Comparison of ENCODE assay signal across 8 mouse cellular contexts in genomic region chr15:12321788-12322621, GRCm38 (mm10). TPM values are rescaled to one million over a fixed set of nuclear protein-coding genes. Genes with fewer than 3 reads are reported as not detected.
A peak's percentile ranks its signal among the peaks of the same experiment; 100 is the strongest.
DNase-seq lines count a peak whose midpoint lies in the region; ATAC-seq and TF ChIP-seq lines count a peak whose summit lies in the region.

Gene 1810049J17Rik, minus strand, starts transcription at chr15:12321899.

- WGBS in intestine, embryonic 16.5 days: under 1% methylated on average over 70 of the region's 70 CpGs
- whole genome bisulfite sequencing in liver, embryonic 13.5 days (ENCODE audit: insufficient replicate concordance): under 1% methylated on average over 70 of the region's 70 CpGs

- TF ChIP-seq CTCF in cortical plate, adult 2 months (IDR thresholded peaks at IDR 0.05; ENCODE audit: extremely low read depth, insufficient read depth, low read length): no peak

- peaks cover 13% of the 10 kb centered on the region for H3K4me1 ChIP-seq in cortical plate, adult 2 months (ENCODE audit: control insufficient read depth, insufficient read depth, low read length)
- H3K4me1 ChIP-seq in intestine, embryonic 16.5 days (ENCODE audit: control insufficient read depth, insufficient read depth, low read length): peaks cover 11% of the 10 kb centered on the region
- peaks cover 49% of the 10 kb centered on the region for H3K4me1 ChIP-seq in liver, embryonic 13.5 days (replicated peaks)

- peak; percentile 16; the same call in 1 of the 2 replicates for ATAC-seq in granulocyte monocyte progenitor cell, adult 5-6 weeks (replicated peaks; ENCODE audit: poor library complexity, severe bottlenecking)
- peak; percentile 45 for ATAC-seq in intestine, embryonic 16.5 days
- ATAC-seq in liver, embryonic 13.5 days (ENCODE audit: low read depth): peak; percentile 51

- H3K4me2 ChIP-seq in intestine, embryonic 16.5 days (ENCODE audit: low read depth, low read length): peak within 1 kb of the TSS; percentile 83
- H3K4me2 ChIP-seq in liver, embryonic 13.5 days: peak within 1 kb of the TSS; percentile 85

- H3K4me3 ChIP-seq in cortical plate, adult 2 months (ENCODE audit: insufficient read depth, low read length): peak within 1 kb of the TSS; percentile 82
- peak within 1 kb of the TSS; percentile 98 for H3K4me3 ChIP-seq in intestine, embryonic 16.5 days (ENCODE audit: low read length)
- peak within 1 kb of the TSS; percentile 99 for H3K4me3 ChIP-seq in liver, embryonic 13.5 days (replicated peaks)

- H3K27ac ChIP-seq in cortical plate, adult 2 months (ENCODE audit: insufficient read depth, low read length): peak within 1 kb of the TSS; percentile 100
- peak within 1 kb of the TSS; percentile 95 for H3K27ac ChIP-seq in intestine, embryonic 16.5 days (ENCODE audit: low read length)
- H3K27ac ChIP-seq in liver, embryonic 13.5 days: peak within 1 kb of the TSS; percentile 94

- H3K27me3 ChIP-seq in intestine, embryonic 16.5 days (replicated peaks; ENCODE audit: control insufficient read depth, insufficient read depth, low read length): no peaks in the 10 kb centered on the region
- peaks cover 5% of the 10 kb centered on the region; the same call in 1 of the 2 replicates for H3K27me3 ChIP-seq in liver, embryonic 13.5 days

- no peak for TF ChIP-seq POLR2A in cortical plate, adult 2 months (IDR thresholded peaks at IDR 0.05; ENCODE audit: extremely low read depth, insufficient read depth, low read length)

- peak within 1 kb of the TSS; percentile 99 for H3K9ac ChIP-seq in intestine, embryonic 16.5 days (ENCODE audit: low read depth, low read length)
- H3K9ac ChIP-seq in liver, embryonic 13.5 days: peak within 1 kb of the TSS; percentile 99

- peak; percentile 76 for DNase-seq in 3134 (ENCODE audit: extremely low read depth, insufficient read length, low spot score)
- peak; percentile 71 for DNase-seq in MN1 (ENCODE audit: low spot score)
- peak; percentile 52 for DNase-seq in liver, embryonic 13.5 days
- peak; percentile 66 for DNase-seq in naive thymus-derived CD4-positive, alpha-beta T cell, adult 2 months (ENCODE audit: low read depth)
- DNase-seq in testis, postnatal 10 days (ENCODE audit: low spot score): peak; percentile 67

- no peaks in the 10 kb centered on the region for H3K9me3 ChIP-seq in intestine, embryonic 16.5 days (ENCODE audit: control insufficient read depth, low read length)
- no peaks in the 10 kb centered on the region for H3K9me3 ChIP-seq in liver, embryonic 13.5 days (replicated peaks)

- no peaks in the 10 kb centered on the region for H3K36me3 ChIP-seq in intestine, embryonic 16.5 days (ENCODE audit: control insufficient read depth, insufficient read depth, low read length)
- H3K36me3 ChIP-seq in liver, embryonic 13.5 days: peaks cover 10% of the 10 kb centered on the region

RNA-seq across cellular contexts. Expression of gene 1810049J17Rik, which starts in this region (rescaled TPM):
- not detected in 2 replicates for polyA plus RNA-seq in cortical plate, adult 2 months (2012; rRNA removed)
- not detected in 2 replicates for total RNA-seq in granulocyte monocyte progenitor cell, adult 5-6 weeks (2014; fragmentation: Nextera tagmentation)
- not detected in 2 replicates for total RNA-seq in granulocyte monocyte progenitor cell, adult 5-6 weeks (2017)
- polyA plus RNA-seq in intestine, embryonic 16.5 days (2015; fragmentation: Nextera tagmentation; extraction: Ambion mirVana): 0.81 and 2.1 TPM in 2 replicates
- polyA plus RNA-seq in liver, embryonic 13.5 days (2015; fragmentation: Nextera tagmentation; extraction: Ambion mirVana): 0.29 and 1.7 TPM in 2 replicates

Comparison
In these comparisons a context has a peak if more than half of its experiments do, and no peak if none do; other contexts are left out.
1. Peak in every context shown above with its lines: DNase-seq, ATAC-seq, H3K4me3 ChIP-seq and H3K27ac ChIP-seq.
2. Peak in ATAC-seq in granulocyte monocyte progenitor cell, adult 5-6 weeks; RNA of the gene not detected or under 1 TPM.